Mouse (Mus musculus) cerebral cortex, adult 2 months (tissue): Measurements from ENCODE around the gene Pdia2.

Source experiments
- WGBS: fragments of 180-500 bp; shearing (Covaris S2); methylation state at CpG from one replicate; pipeline ENCODE4 v1.1.7; 2018; 5-methylcytosine and 5-hydroxymethylcytosine counted together

Pdia2 gene

GRCm38 (mm10) chr17:26200831-26201705 lies 2.2 kb upstream of the Pdia2 start:
- WGBS, result 1% methylated on average over 91 of the region's 92 CpGs

GRCm38 (mm10) chr17:26192481-26193190 lies 6.3 kb downstream of the Pdia2 start:
- WGBS, result 97% methylated on average over 15 of the region's 15 CpGs

GRCm38 (mm10) chr17:26191486-26191885 lies 7.4 kb downstream of the Pdia2 start:
- whole genome bisulfite sequencing, result 90% methylated on average over 7 of the region's 7 CpGs

GRCm38 (mm10) chr17:26188091-26188805 lies 10.6 kb downstream of the Pdia2 start:
- WGBS, result 87% methylated on average over 11 of the region's 11 CpGs

- WGBS, result 94% methylated on average over 5 of the region's 5 CpGs
Observed at GRCm38 (mm10) chr17:26187592-26187991, 11.3 kb downstream of the Pdia2 start.

- 54% methylated on average over 3 of the region's 3 CpGs for WGBS
Observed at GRCm38 (mm10) chr17:26181179-26181578, 17.7 kb downstream of the Pdia2 start.

- 95% methylated on average over 2 of the region's 2 CpGs for WGBS
Observed at GRCm38 (mm10) chr17:26175248-26175647, 23.6 kb downstream of the Pdia2 start.

- WGBS, result 78% methylated on average over 2 of the region's 2 CpGs
Observed at GRCm38 (mm10) chr17:26168039-26168438, 30.8 kb downstream of the Pdia2 start.

- 91% methylated on average over 1 of the region's 1 CpGs for WGBS
Observed at GRCm38 (mm10) chr17:26162736-26163135, 36.2 kb downstream of the Pdia2 start.

- 82% methylated on average over 2 of the region's 2 CpGs for WGBS
Observed at GRCm38 (mm10) chr17:26151886-26152630, 46.8 kb downstream of the Pdia2 start.

- WGBS, result 74% methylated on average over 2 of the region's 2 CpGs
Observed at GRCm38 (mm10) chr17:26149056-26149455, 49.8 kb downstream of the Pdia2 start.
